In the genomic region with DNA sequence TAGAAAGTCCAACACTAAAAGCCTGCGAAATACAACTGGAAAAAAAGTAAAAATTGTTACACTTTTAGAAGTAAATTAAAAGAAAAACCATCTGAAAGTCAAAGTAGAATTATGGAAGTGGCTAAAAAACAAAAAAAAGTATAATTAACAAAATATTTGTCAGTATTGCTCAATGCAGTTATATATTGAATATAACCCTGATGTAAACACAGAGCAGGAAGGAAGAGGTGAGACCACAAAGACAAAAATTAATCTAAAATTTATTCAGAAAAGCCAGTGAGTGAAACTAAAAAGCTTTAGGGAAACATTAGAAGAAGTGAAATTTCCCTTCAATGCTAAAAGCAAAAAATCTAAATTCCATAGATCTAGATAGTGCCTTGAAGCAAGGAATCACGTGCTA, we compare ENCODE assay signal across 16 mouse cellular contexts.
"Had no signal": no experiment of that assay in that cellular context is flagged by ENCODE, and none has a peak within 500 bp of the region (broad histone marks: within the 10 kb centered on the region; RNA-seq: fewer than 3 reads in every experiment).

No protein-coding gene starts in this region.

- DNase-seq: retina, postnatal 1 day; right cerebral cortex, adult 18-20 months; right cerebral cortex, postnatal 14 days; right cerebral cortex, postnatal 25 days; right cerebral cortex, postnatal 4 days; spleen, adult 18-20 months; thymus, adult 18-20 months; thymus, adult 2 months; thymus, postnatal 14 days; thymus, postnatal 25 days; thymus, postnatal 36 days; thymus, postnatal 4 days had no signal

- H3K4me3 ChIP-seq: neural tube, embryonic 13.5 days; neural tube, embryonic 15.5 days; stomach, embryonic 15.5 days had no signal

- H3K9me3 ChIP-seq: neural tube, embryonic 13.5 days; neural tube, embryonic 15.5 days; stomach, embryonic 15.5 days had no signal

- H3K27me3 ChIP-seq: neural tube, embryonic 13.5 days; neural tube, embryonic 15.5 days; stomach, embryonic 15.5 days had no signal

- H3K4me2 ChIP-seq: neural tube, embryonic 13.5 days; neural tube, embryonic 15.5 days; stomach, embryonic 15.5 days had no signal

- H3K9ac ChIP-seq: neural tube, embryonic 13.5 days; neural tube, embryonic 15.5 days; stomach, embryonic 15.5 days had no signal

- H3K4me1 ChIP-seq: neural tube, embryonic 13.5 days; neural tube, embryonic 15.5 days; stomach, embryonic 15.5 days had no signal

- H3K36me3 ChIP-seq: neural tube, embryonic 13.5 days; neural tube, embryonic 15.5 days; stomach, embryonic 15.5 days had no signal

- H3K27ac ChIP-seq: neural tube, embryonic 13.5 days; neural tube, embryonic 15.5 days; stomach, embryonic 15.5 days; stomach, postnatal 0 days had no signal
